Mouse (Mus musculus) limb, embryonic 12.5 days (tissue): ENCODE results near the gene Adcy4. TPM values are rescaled to one million over a fixed set of nuclear protein-coding genes. Genes with fewer than 3 reads are reported as not detected.

Experiments
- ATAC-seq: fragments of 200-750 bp; cut with Nextera tagmentation; 2 replicates; pipeline ENCODE4 v1.8.0; 2017; ENCODE audit warnings: low read depth, moderate TSS enrichment; ENCODE audit not compliant: insufficient number of reproducible peaks, insufficient read depth, low FRiP score, low TSS enrichment
- H3K27ac ChIP-seq: fragments of 300-500 bp; sonication (generic); 2 replicates; pipeline ENCODE4 v1.5.1; 2016; ENCODE audit warnings: mild to moderate bottlenecking, moderate library complexity
- H3K27me3 ChIP-seq: fragments of 300-500 bp; sonication (generic); 2 replicates; pipeline ENCODE4 v1.6.1; 2016; ENCODE audit warnings: mild to moderate bottlenecking, moderate library complexity
- H3K36me3 ChIP-seq: fragments of 300-500 bp; sonication (generic); 2 replicates; pipeline ENCODE4 v1.6.1; 2016; ENCODE audit warnings: mild to moderate bottlenecking, moderate library complexity
- H3K4me1 ChIP-seq: fragments of 300-500 bp; sonication (generic); replicated peaks from 2 replicates; pipeline ENCODE4 v1.6.1; 2016
- H3K4me2 ChIP-seq: fragments of 300-500 bp; sonication (generic); 2 replicates; pipeline ENCODE4 v1.6.1; 2016; ENCODE audit warnings: mild to moderate bottlenecking, moderate library complexity
- H3K4me3 ChIP-seq: fragments of 300-500 bp; sonication (generic); replicated peaks from 2 replicates; pipeline ENCODE4 v1.5.1; 2016; ENCODE audit warnings: mild to moderate bottlenecking
- H3K9ac ChIP-seq: fragments of 300-500 bp; sonication (generic); replicated peaks from 2 replicates; pipeline ENCODE4 v1.6.1; 2016; ENCODE audit warnings: mild to moderate bottlenecking, moderate library complexity
- H3K9me3 ChIP-seq: fragments of 300-500 bp; sonication (generic); 2 replicates; pipeline ENCODE4 v1.6.1; 2016; ENCODE audit warnings: mild to moderate bottlenecking, moderate library complexity
- WGBS: fragments of 180-500 bp; shearing (Covaris S2); methylation state at CpG from one replicate; pipeline ENCODE4 v1.1.7; 2016; 5-methylcytosine and 5-hydroxymethylcytosine counted together
- polyA plus RNA-seq: library from polyadenylated mRNA; unstranded; fragments of >200 nt; fragmentation: Nextera tagmentation; extraction: Ambion mirVana; gene quantifications from 2 replicates; pipeline ENCODE4 v1.2.1, GENCODE M21; 2016

Adcy4 gene
- polyA plus RNA-seq, 1 experiment from 2014 or later = 17.7 TPM

- H3K27me3 ChIP-seq = no peaks in the 10 kb centered on the region
- H3K9ac ChIP-seq = no peak overlapping the region
- no peak overlapping the region for H3K4me2 ChIP-seq
- no peak for ATAC-seq
- no peak overlapping the region for H3K27ac ChIP-seq
- no peaks in the 10 kb centered on the region for H3K9me3 ChIP-seq
- no peaks in the 10 kb centered on the region for H3K36me3 ChIP-seq
- no peaks in the 10 kb centered on the region for H3K4me1 ChIP-seq
- WGBS = 74% methylated on average over 8 of the region's 8 CpGs
- no peak overlapping the region for H3K4me3 ChIP-seq
Measured at GRCm38 (mm10) chr14:55727889-55728685, 55.8 kb downstream of the Adcy4 start.

GRCm38 (mm10) chr14:55726261-55726660 lies 57.6 kb downstream of the Adcy4 start:
- ATAC-seq = no peak
- Histone ChIP-seq H3K36me3 (no peaks in the 10 kb centered on the region), H3K9me3 (no peaks in the 10 kb centered on the region), H3K27ac (no peak overlapping the region), H3K4me3 (no peak overlapping the region), H3K9ac (no peak overlapping the region), H3K4me1 (peaks cover 3% of the 10 kb centered on the region), H3K4me2 (no peak overlapping the region), H3K27me3 (no peaks in the 10 kb centered on the region)

GRCm38 (mm10) chr14:55724411-55724871 lies 59.5 kb downstream of the Adcy4 start:
- no peak for ATAC-seq
- Histone ChIP-seq H3K4me3 (no peak overlapping the region), H3K4me1 (peaks cover 9% of the 10 kb centered on the region), H3K4me2 (no peak overlapping the region), H3K36me3 (peaks cover 8% of the 10 kb centered on the region; the same call in 1 of the 2 replicates), H3K27ac (no peak overlapping the region), H3K9ac (no peak overlapping the region), H3K9me3 (no peaks in the 10 kb centered on the region), H3K27me3 (no peaks in the 10 kb centered on the region)
- WGBS = 70% methylated on average over 8 of the region's 8 CpGs

GRCm38 (mm10) chr14:55723433-55723832 lies 60.5 kb downstream of the Adcy4 start:
- no peak overlapping the region for H3K4me3 ChIP-seq
- H3K9ac ChIP-seq = no peak overlapping the region
- H3K27ac ChIP-seq = no peak overlapping the region
- no peak for ATAC-seq
- no peaks in the 10 kb centered on the region for H3K27me3 ChIP-seq
- peaks cover 13% of the 10 kb centered on the region for H3K36me3 ChIP-seq
- H3K4me2 ChIP-seq = no peak overlapping the region
- 92% methylated on average over 7 of the region's 7 CpGs for WGBS
- no peaks in the 10 kb centered on the region for H3K9me3 ChIP-seq
- H3K4me1 ChIP-seq = peaks cover 9% of the 10 kb centered on the region

- peak overlapping the region; percentile 77 for H3K4me3 ChIP-seq
- H3K27ac ChIP-seq = peak overlapping the region; percentile 78
- H3K27me3 ChIP-seq = no peaks in the 10 kb centered on the region
- ATAC-seq = no peak
- H3K4me2 ChIP-seq = peak overlapping the region; percentile 67
- H3K4me1 ChIP-seq = peaks cover 9% of the 10 kb centered on the region
- H3K9ac ChIP-seq = peak overlapping the region; percentile 70
- whole genome bisulfite sequencing = 54% methylated on average over 8 of the region's 8 CpGs
- no peaks in the 10 kb centered on the region for H3K9me3 ChIP-seq
- H3K36me3 ChIP-seq = peaks cover 19% of the 10 kb centered on the region
Measured at GRCm38 (mm10) chr14:55722438-55722945, 61.4 kb downstream of the Adcy4 start.

- Histone ChIP-seq H3K36me3 (peaks cover 26% of the 10 kb centered on the region), H3K9ac (peak within 1 kb of the TSS; percentile 70), H3K27ac (peak within 1 kb of the TSS; percentile 78), H3K4me3 (peak within 1 kb of the TSS; percentile 77), H3K4me1 (peaks cover 9% of the 10 kb centered on the region), H3K4me2 (peak within 1 kb of the TSS; percentile 67), H3K9me3 (no peaks in the 10 kb centered on the region), H3K27me3 (no peaks in the 10 kb centered on the region)
- 1% methylated on average over 50 of the region's 50 CpGs for WGBS
- ATAC-seq = peak; percentile 96
Measured at GRCm38 (mm10) chr14:55721700-55722437, 62.0 kb downstream of the Adcy4 start, which contains the start of gene Rabggta. Gene Rabggta (minus strand): TSS chr14:55722263.

- Histone ChIP-seq H3K4me2 (peak overlapping the region; percentile 67), H3K4me3 (peak overlapping the region; percentile 77), H3K27ac (no peak overlapping the region), H3K9me3 (no peaks in the 10 kb centered on the region), H3K36me3 (peaks cover 34% of the 10 kb centered on the region), H3K9ac (peak overlapping the region; percentile 70; the same call in 1 of the 2 replicates), H3K4me1 (peaks cover 9% of the 10 kb centered on the region), H3K27me3 (no peaks in the 10 kb centered on the region)
- ATAC-seq = no peak
- WGBS = 78% methylated on average over 6 of the region's 6 CpGs
Measured at GRCm38 (mm10) chr14:55721076-55721475, 62.8 kb downstream of the Adcy4 start.

- peaks cover 35% of the 10 kb centered on the region for H3K36me3 ChIP-seq
- H3K27ac ChIP-seq = no peak overlapping the region
- H3K4me2 ChIP-seq = peak overlapping the region; percentile 67
- WGBS = 94% methylated on average over 12 of the region's 12 CpGs
- no peak overlapping the region for H3K4me3 ChIP-seq
- ATAC-seq = no peak
- H3K27me3 ChIP-seq = no peaks in the 10 kb centered on the region
- no peaks in the 10 kb centered on the region for H3K9me3 ChIP-seq
- H3K9ac ChIP-seq = no peak overlapping the region
- peaks cover 9% of the 10 kb centered on the region for H3K4me1 ChIP-seq
Measured at GRCm38 (mm10) chr14:55720666-55721065, 63.2 kb downstream of the Adcy4 start.

GRCm38 (mm10) chr14:55719737-55720136 lies 64.2 kb downstream of the Adcy4 start:
- Histone ChIP-seq H3K4me1 (peaks cover 9% of the 10 kb centered on the region), H3K36me3 (peaks cover 35% of the 10 kb centered on the region), H3K27ac (no peak overlapping the region), H3K9me3 (no peaks in the 10 kb centered on the region), H3K27me3 (no peaks in the 10 kb centered on the region), H3K4me2 (no peak overlapping the region), H3K4me3 (no peak overlapping the region), H3K9ac (no peak overlapping the region)
- WGBS = 85% methylated on average over 6 of the region's 6 CpGs
- no peak for ATAC-seq
